Mouse (Mus musculus) erythroblast, embryonic 14.5 days (primary cell): ENCODE measurements around the gene Prkcsh.

Source experiments
- GATA1 ChIP-seq: IDR thresholded peaks from 2 replicates; pipeline ENCODE4 v1.6.1; 2012; ENCODE audit warnings: low read length, inconsistent platforms, mixed read lengths
- TAL1 ChIP-seq: IDR thresholded peaks from 3 replicates; pipeline ENCODE4 v1.6.1; 2012; ENCODE audit warnings: low read length, inconsistent platforms, mixed read lengths

GRCm38 (mm10) chr9:22047329-22047728 lies 44.7 kb downstream of the Prkcsh start:
- no peak for TF ChIP-seq TAL1
- no peak for TF ChIP-seq GATA1
